Mouse (Mus musculus) MEL (cell line): Measurements from ENCODE around the gene Cd247.

ENCODE experiments used
- BHLHE40 ChIP-seq: IDR thresholded peaks from 2 replicates; pipeline ENCODE4 v1.6.1; 2012; ENCODE audit warnings: low read depth, mild to moderate bottlenecking, inconsistent platforms, low read length, improper control_type of control experiment, borderline replicate concordance
- CHD2 ChIP-seq: IDR thresholded peaks from 2 replicates; pipeline ENCODE4 v1.6.1; 2011; ENCODE audit warnings: low read length, improper control_type of control experiment
- ETS1 ChIP-seq: IDR thresholded peaks from 2 replicates; pipeline ENCODE4 v1.6.1; 2012; ENCODE audit warnings: low read depth, mild to moderate bottlenecking, inconsistent platforms, low read length, improper control_type of control experiment, moderate library complexity
- HCFC1 ChIP-seq: IDR thresholded peaks from 2 replicates; pipeline ENCODE4 v1.6.1; 2012; ENCODE audit warnings: low read depth, mild to moderate bottlenecking, inconsistent platforms, low read length, improper control_type of control experiment, moderate library complexity
- SMC3 ChIP-seq: IDR thresholded peaks from 2 replicates; pipeline ENCODE4 v1.6.1; 2011; ENCODE audit warnings: low read depth, low read length, improper control_type of control experiment
- USF1 ChIP-seq: IDR thresholded peaks from 2 replicates; pipeline ENCODE4 v1.6.1; 2014; ENCODE audit warnings: low read depth, mild to moderate bottlenecking, inconsistent platforms, low read length, improper control_type of control experiment, moderate library complexity
- USF2 ChIP-seq, 2 experiments: IDR thresholded peaks; 2 replicates each; pipeline ENCODE4 v1.6.1; 2011 to 2012; ENCODE audit warnings: improper control_type of control experiment in 2 of 2, low read length in 2 of 2, borderline replicate concordance in 1 of 2, inconsistent platforms in 1 of 2, low read depth in 1 of 2, mild to moderate bottlenecking in 1 of 2; ENCODE audit not compliant: insufficient read depth in 1 of 2

DNA sequence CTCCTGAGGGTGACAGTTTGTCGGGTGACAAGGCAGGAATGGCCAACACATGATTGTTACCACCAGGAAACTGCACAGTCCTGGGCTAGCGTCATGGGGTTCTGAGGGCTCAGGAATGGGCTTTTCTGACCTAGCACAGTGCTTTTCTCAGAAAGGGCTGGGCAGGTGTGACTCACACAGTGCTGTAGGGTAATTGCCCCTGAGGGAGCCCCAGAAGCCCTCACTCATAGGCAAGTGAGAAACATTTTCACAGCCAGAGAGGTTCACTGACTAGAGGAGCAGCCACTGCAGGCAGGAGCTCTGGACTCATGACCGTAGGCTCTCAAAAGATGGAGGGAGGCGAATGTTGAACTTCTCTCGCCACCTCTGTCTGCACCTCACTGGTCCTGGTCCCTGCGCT is 1.5 kb downstream of the Cd247 start:
- TF ChIP-seq ETS1 (no peak), BHLHE40 (no peak), USF2 (IDR thresholded peaks at IDR 0.05; ENCODE audit: borderline replicate concordance in 1 of 2, insufficient read depth in 1 of 2, low read depth in 1 of 2, low read length in 2 of 2) (no peak), HCFC1 (no peak), USF1 (no peak), CHD2 (no peak), SMC3 (no peak)
